Mouse (Mus musculus) kidney, postnatal 14 days (tissue): Measurements from ENCODE around the gene Olfr1500.
"Not testable (repeated sequence)": the region's sequence is repeated elsewhere in the genome, so short reads cannot be mapped to it uniquely, and the experiment has no call there.

Source experiments
- DNase-seq: peaks from one replicate; pipeline ENCODE4 v3.0.0; 2022; ENCODE audit warnings: mixed read lengths

The Olfr1500 gene

DNA sequence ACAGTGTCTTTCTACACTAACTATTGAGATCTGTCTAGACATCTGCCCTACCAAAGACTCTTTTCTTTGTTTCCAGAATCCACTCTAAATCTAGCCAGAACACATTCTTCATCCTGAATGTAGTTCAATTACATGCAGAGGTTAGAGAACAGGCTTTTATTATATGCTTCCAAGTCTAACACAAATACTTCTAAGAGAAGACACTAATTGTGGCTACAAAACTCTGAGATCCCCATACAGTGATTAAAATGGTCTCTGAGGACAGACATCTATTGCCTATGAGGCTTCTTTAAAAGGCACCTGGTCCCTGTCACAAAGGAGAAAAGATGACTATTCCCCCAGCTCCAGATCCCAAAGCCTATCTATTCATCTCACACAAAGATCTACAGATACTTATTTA lies at the start of gene Olfr1500:
Gene Olfr1500, minus strand, starts transcription at position 101 of the 400 bp plus-strand sequence.
- DNase-seq = no peak

DNA sequence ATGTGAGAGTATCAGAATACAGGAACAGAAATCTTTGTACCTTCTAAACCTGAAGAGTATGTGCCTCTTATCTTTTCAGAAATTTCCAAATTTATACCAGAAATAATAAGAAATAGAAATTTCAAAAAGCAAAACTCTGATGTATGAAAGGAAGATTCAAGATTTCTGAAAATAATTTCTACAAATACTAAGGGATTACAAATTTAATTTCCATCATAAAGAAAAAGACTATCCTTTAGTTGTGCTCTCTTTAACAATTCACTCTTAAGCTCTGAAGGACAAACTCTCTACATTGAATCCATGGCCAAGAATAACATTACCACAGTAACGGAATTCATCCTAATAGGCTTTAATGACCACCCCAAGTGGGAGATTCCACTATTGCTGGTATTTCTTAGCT lies 31.2 kb upstream of the Olfr1500 start, which contains the start of gene Olfr1502:
Gene Olfr1502, plus strand, starts transcription at position 301 of the 400 bp plus-strand sequence.
- DNase-seq = no peak

DNA sequence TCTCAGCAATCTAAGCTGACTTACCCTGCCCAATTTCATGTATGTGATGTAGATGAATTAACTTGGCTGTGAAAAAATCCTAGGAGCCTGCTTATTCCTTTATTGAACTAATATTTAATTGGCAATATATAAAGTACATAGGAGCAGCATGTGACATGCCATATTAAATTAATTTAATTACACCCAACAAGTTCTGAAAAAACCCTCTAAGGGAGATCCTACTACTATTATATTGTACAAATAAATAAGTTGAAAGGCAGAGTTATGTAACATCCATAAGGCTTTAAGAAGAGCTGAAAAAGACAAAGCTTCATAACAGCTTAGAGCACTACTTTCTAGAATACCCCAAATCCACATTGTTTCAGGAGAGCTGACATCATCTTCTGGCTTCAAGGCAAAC lies 20.3 kb upstream of the Olfr1500 start, which contains the start of gene Olfr1501:
Gene Olfr1501, minus strand, starts transcription at position 101 of the 400 bp plus-strand sequence.
- not testable (repeated sequence) for DNase-seq

DNA sequence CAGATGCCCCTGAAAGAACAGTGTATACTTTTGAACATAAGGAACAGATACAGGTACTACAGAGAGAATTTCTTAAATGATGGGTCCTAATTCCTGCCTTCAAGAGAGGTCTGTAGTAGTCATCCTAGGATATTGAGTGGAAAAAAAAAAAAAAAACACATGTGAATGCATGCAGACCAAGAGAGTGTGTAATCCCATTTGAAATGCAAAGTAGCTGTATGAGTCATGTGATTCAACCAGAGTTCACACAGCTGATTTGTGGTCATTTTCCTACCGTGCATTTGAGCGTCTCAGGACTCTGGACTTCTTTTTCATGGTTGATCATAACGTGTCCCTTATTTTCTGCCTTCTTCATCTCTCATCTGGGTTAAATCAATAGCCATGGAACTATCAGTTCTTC lies 1.8 kb downstream of the Olfr1500 start:
- no peak for DNase-seq

DNA sequence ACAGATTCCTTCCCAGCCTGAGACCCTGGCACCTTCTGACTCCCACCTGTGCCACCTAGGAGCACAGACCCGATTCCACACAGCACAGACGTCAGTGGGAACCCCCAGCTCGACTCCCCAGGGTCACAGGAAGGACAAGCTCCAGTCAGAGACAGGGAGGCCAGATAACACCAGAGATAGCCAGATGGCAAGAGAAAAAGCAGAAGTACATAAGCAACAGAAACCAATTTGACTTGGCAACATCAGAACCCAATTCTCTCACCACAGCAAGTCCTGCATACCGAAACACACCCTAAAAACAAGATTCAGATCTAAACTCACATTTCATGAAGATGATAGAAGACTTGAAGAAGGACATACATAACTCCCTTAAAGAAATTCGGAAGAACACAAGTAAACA lies 9.4 kb downstream of the Olfr1500 start:
- DNase-seq = no peak

DNA sequence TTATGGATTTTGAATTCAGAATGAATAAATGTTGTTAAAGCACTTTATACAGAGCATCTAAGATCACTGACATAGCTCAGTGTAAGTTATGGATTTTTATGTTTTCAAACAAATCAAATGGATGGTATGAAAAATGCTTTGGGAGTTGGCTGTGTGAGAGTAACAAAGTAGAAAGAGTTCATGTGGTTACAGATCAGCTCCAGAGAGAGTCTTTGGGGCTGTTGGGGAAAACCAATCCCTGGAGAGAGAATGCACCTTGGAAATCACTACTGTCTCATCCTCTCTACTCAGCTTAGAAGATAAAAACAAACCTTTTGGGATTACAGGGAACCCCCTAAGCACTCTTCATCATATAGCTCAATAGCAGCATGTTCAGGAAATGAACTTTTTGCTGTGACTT lies 10.9 kb downstream of the Olfr1500 start, which contains the start of gene Olfr1499:
Gene Olfr1499, minus strand, starts transcription at position 101 of the 400 bp plus-strand sequence.
- no peak for DNase-seq

DNA sequence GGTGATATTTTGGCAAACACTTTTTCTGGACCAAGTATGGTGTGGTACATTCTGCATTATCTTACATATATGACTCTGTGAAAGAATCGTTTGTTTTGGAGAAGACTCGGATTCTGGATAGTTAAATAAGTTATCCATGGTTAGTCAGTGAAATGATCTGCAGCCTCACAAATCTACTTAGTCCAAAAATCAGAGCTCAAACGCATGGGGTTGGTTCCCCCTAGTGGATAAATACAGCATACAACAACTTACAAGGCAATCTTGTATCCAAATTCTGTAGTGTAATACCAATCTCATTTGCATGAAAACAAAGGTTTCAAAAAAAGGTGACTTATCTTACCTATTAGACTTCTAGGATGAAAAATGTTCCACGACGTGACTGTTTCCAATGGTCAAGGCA lies 11.5 kb downstream of the Olfr1500 start:
- no peak for DNase-seq

DNA sequence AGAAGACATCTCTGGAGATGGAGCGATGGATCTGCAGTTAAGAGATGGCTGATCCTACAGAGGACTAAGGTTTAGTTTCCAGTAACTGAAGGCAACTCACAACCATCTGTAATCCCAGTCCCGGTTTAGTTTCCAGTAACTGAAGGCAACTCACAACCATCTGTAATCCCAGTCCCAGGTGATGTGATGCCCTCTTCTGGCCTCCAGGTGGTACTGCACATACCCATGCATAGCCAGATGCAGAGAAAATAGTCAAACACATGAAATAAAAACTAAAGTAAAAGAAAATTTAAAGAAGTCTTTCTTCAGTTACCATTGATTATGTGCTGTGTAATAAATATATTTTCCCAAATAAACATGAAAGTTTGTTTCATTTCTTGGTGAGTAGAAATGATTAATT lies 17.5 kb downstream of the Olfr1500 start:
- DNase-seq = no peak

DNA sequence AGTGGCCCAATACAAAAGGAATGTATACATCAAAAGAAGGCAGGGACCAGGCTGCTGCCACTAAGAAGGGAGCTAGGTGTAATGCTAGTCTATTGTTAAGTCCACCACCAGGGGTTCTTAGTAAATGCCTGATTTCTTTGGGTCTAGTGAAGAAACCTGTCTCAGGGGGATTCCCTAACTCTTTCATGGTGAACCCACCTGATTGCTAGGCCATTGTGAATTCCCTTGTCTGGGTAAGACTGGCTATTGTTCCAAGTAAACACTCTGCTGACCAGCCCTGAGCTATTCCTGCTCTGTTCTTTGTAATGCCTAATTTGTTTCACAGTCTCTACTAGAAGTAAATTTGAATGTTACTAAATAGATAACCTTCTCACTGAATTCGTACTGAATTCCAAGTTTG lies 24.8 kb downstream of the Olfr1500 start:
- DNase-seq = not testable (repeated sequence)

DNA sequence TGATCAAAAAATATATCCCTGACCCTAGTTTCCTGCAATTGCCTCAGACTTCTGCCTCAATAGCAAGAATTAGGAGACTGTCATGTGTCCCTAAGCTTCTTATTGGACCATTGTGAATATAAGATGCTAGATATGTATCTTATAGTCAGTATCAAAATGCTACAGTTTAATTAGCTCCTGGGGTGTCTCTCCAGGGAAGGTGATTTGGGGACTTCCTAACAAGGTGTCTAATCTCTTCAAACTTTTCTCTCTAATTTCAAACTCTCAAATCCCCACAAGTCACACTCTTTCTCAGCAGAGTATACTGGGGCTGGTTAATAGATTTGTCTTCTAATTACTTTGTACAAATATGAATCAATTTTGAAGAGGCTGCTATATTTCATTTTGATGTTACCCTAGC lies 32.2 kb downstream of the Olfr1500 start, which contains the start of gene Olfr1497:
Gene Olfr1497, minus strand, starts transcription at position 101 of the 400 bp plus-strand sequence.
- DNase-seq = no peak

DNA sequence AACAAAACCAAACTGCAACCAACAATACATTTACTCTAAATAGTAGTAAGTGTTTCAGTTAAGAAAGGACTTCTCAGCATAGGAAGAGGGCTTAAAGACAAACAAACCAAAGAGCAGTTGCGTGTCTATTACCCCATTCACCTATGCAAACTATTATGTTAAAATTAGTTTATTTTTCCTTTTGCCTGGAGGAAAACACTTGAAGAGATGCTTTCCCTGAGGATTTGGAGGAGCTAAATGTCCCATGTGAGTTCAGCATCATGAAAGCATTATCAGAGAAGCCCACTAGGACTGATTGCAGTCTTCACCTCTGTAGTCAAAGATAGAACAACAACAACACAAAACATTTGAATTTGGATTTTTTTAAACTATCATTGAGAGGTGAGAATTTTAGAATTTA lies 52.7 kb downstream of the Olfr1500 start, which contains the start of gene Olfr1496:
Gene Olfr1496, plus strand, starts transcription at position 301 of the 400 bp plus-strand sequence.
- DNase-seq = no peak
